27 mouse cellular contexts compared by ENCODE assay signal in the genomic region with DNA sequence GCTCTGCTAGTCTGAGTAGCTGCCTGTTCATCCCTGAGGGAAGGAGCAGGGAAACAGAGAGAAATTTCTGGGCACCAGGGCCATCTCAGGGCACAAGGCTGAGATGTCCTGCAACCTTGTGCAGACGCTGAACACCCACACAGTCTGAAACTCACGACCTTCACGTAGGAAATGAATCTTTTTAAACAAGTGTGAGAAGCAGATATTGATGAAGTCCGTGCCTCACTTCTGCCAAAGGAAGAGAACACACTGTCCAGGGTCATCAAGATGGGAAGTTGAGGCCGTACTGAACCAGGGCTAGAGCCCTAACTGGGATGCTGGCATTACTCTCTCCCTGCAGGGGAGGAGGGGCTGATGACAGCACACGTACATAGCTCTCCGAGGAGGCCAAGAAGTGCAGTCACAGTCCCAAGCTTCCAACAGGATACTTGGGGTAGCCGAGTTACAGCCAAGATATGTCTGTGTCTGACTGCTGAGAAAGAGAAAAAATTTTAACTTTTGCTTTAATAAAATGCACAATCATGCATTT. TPM values are rescaled to one million over a fixed set of nuclear protein-coding genes. Genes with fewer than 3 reads are reported as not detected.
DNase-seq lines count a peak whose midpoint lies in the region; ATAC-seq and TF ChIP-seq lines count a peak whose summit lies in the region.
"Had no signal": no experiment of that assay in that cellular context is flagged by ENCODE, and none has a peak within 500 bp of the region (broad histone marks: within the 10 kb centered on the region; RNA-seq: fewer than 3 reads in every experiment).

No protein-coding gene starts in this region.

- no peak overlapping the region for H3K9ac ChIP-seq in heart, adult 2 months (ENCODE audit: low read depth, low read length)
- H3K9ac ChIP-seq in liver, postnatal 0 days (replicated peaks), result no peak overlapping the region
- H3K9ac ChIP-seq: embryonic facial prominence, embryonic 15.5 days; forebrain, embryonic 12.5 days; forebrain, postnatal 0 days; limb, embryonic 15.5 days; midbrain, embryonic 12.5 days; neural tube, embryonic 12.5 days had no signal

- WGBS in heart, adult 2 months, result 71% methylated on average over 8 of the region's 8 CpGs
- 58% methylated on average over 8 of the region's 8 CpGs for WGBS in liver, postnatal 0 days (ENCODE audit: insufficient replicate concordance)

- no peaks in the 10 kb centered on the region for H3K36me3 ChIP-seq in heart, adult 2 months (ENCODE audit: control insufficient read depth, insufficient read depth, low read length)
- H3K36me3 ChIP-seq in liver, postnatal 0 days (replicated peaks; ENCODE audit: insufficient read depth, low read length), result no peaks in the 10 kb centered on the region
- H3K36me3 ChIP-seq: embryonic facial prominence, embryonic 10.5 days; embryonic facial prominence, embryonic 15.5 days; forebrain, embryonic 12.5 days; limb, embryonic 10.5 days; limb, embryonic 15.5 days; midbrain, embryonic 12.5 days; neural tube, embryonic 12.5 days had no signal

- no peak for TF ChIP-seq EP300 in heart, adult 2 months (IDR thresholded peaks at IDR 0.05; ENCODE audit: insufficient read depth, low read depth, low read length)
- no peak for TF ChIP-seq EP300 in liver, postnatal 0 days (IDR thresholded peaks at IDR 0.05; ENCODE audit: low read depth)

- no peak for TF ChIP-seq CTCF in heart, adult 2 months (IDR thresholded peaks at IDR 0.05)
- TF ChIP-seq CTCF in liver, postnatal 0 days (IDR thresholded peaks at IDR 0.05; ENCODE audit: low read depth), result no peak

- peak overlapping the region; percentile 15 for H3K27ac ChIP-seq in heart, adult 2 months
- H3K27ac ChIP-seq in liver, postnatal 0 days (ENCODE audit: low read depth), result 0 out of 2 replicates have a peak overlapping the region, but pooled peaks have one; percentile 7
- H3K27ac ChIP-seq: embryonic facial prominence, embryonic 10.5 days; embryonic facial prominence, embryonic 15.5 days; forebrain, embryonic 12.5 days; limb, embryonic 10.5 days; midbrain, embryonic 12.5 days; neural tube, embryonic 12.5 days had no signal

- peaks cover 15% of the 10 kb centered on the region for H3K4me1 ChIP-seq in heart, adult 2 months (ENCODE audit: control insufficient read depth, insufficient read depth, low read length)
- H3K4me1 ChIP-seq in liver, postnatal 0 days (ENCODE audit: insufficient read depth), result peaks cover 12% of the 10 kb centered on the region
- H3K4me1 ChIP-seq: forebrain, embryonic 12.5 days; limb, embryonic 10.5 days; megakaryocyte, embryonic 14.5 days; midbrain, embryonic 12.5 days; neural tube, embryonic 12.5 days had no signal

- H3K79me2 ChIP-seq in heart, adult 2 months (replicated peaks; ENCODE audit: control insufficient read depth, insufficient read depth, low read length), result no peaks in the 10 kb centered on the region

- H3K9me3 ChIP-seq in liver, postnatal 0 days (ENCODE audit: low read length), result no peaks in the 10 kb centered on the region
- H3K9me3 ChIP-seq: embryonic facial prominence, embryonic 10.5 days; embryonic facial prominence, embryonic 15.5 days; forebrain, embryonic 12.5 days; limb, embryonic 10.5 days; limb, embryonic 15.5 days; megakaryocyte, embryonic 14.5 days; midbrain, embryonic 12.5 days; neural tube, embryonic 12.5 days had no signal

- no peak for DNase-seq in heart, adult 2 months
- DNase-seq in heart, postnatal 36 days, result no peak
- DNase-seq in liver, postnatal 0 days, result no peak
- DNase-seq in liver, result no peak
- DNase-seq in ovary, postnatal 36 days (ENCODE audit: low spot score), result peak; percentile 28
- DNase-seq in ovary, postnatal 14 days (ENCODE audit: low spot score), result no peak
- DNase-seq in testis, postnatal 10 days (ENCODE audit: low spot score), result peak; percentile 51
- DNase-seq in cerebellum, adult 18-20 months, result no peak
- DNase-seq: cerebellum, adult 8-10 months; cerebellum, postnatal 25 days; forebrain, postnatal 0 days; gastrocnemius, postnatal 14 days; kidney, adult 8-10 months; kidney, postnatal 10 days; layer of hippocampus, adult 9-11 months had no signal

- no peak for TF ChIP-seq POLR2A in heart, adult 2 months (IDR thresholded peaks at IDR 0.05; ENCODE audit: insufficient read depth, low read depth, low read length)

- no peak overlapping the region for H3K4me2 ChIP-seq in liver, postnatal 0 days (ENCODE audit: low read depth, low read length)
- H3K4me2 ChIP-seq: embryonic facial prominence, embryonic 15.5 days; forebrain, embryonic 12.5 days; limb, embryonic 15.5 days; midbrain, embryonic 12.5 days; neural tube, embryonic 12.5 days had no signal

- peak; percentile 31; the same call in 1 of the 2 replicates for ATAC-seq in liver, postnatal 0 days
- ATAC-seq: CD4-positive, CD25-positive, alpha-beta regulatory T cell, adult 4 months; forebrain, postnatal 0 days; hindbrain, embryonic 16.5 days had no signal

- no peak overlapping the region for H3K4me3 ChIP-seq in heart, adult 2 months
- no peak overlapping the region for H3K4me3 ChIP-seq in liver, postnatal 0 days (ENCODE audit: low read depth, low read length)
- H3K4me3 ChIP-seq: embryonic facial prominence, embryonic 10.5 days; embryonic facial prominence, embryonic 15.5 days; forebrain, embryonic 12.5 days; limb, embryonic 10.5 days; limb, embryonic 15.5 days; megakaryocyte, embryonic 14.5 days; midbrain, embryonic 12.5 days; myocyte; neural tube, embryonic 12.5 days had no signal

- H3K27me3 ChIP-seq in heart, adult 2 months (ENCODE audit: control insufficient read depth, insufficient read depth, low read length), result no peaks in the 10 kb centered on the region
- no peaks in the 10 kb centered on the region for H3K27me3 ChIP-seq in liver, postnatal 0 days (ENCODE audit: insufficient read depth, low read length)
- H3K27me3 ChIP-seq: embryonic facial prominence, embryonic 15.5 days; forebrain, embryonic 12.5 days; limb, embryonic 15.5 days; midbrain, embryonic 12.5 days; neural tube, embryonic 12.5 days had no signal

- intact Hi-C loops in heart, adult 2 months (cut with DNase I), result no loop called here
- intact Hi-C loops in heart, postnatal 36 days (cut with DNase I), result loop anchor here (5.0 kb wide), 1 partner anchor 84 kb away; no protein-coding TSS in a partner anchor

RNA-seq across cellular contexts. Expression of gene Gpr88, which starts 46.9 kb away (rescaled TPM):
- under 1 TPM in 1 of 2 experiments, not detected in 1; 0.08 TPM for total RNA-seq in heart, adult 2 months (2021)
- 0.15 and 0.23 TPM in 2 replicates for polyA plus RNA-seq in heart, adult 2 months (2012; rRNA removed)
- under 1 TPM; 0.14 TPM for total RNA-seq in heart, postnatal 36 days (2021)
- polyA plus RNA-seq in liver, postnatal 0 days (2015; fragmentation: Nextera tagmentation; extraction: Ambion mirVana), result 0.18 and 0.30 TPM in 2 replicates
- total RNA-seq: granulocyte monocyte progenitor cell, adult 5-6 weeks had no signal
- polyA plus RNA-seq: CD4-positive, CD25-positive, alpha-beta regulatory T cell, adult 4 months; myocyte had no signal

Comparison
In these comparisons a context has a peak if more than half of its experiments do, and no peak if none do; other contexts are left out.
1. DNase-seq: peak in ovary, postnatal 36 days (single experiment) and testis, postnatal 10 days (single experiment); none in heart, adult 2 months (0 of 2), heart, postnatal 36 days (0 of 2), liver, postnatal 0 days (single experiment), liver (single experiment), ovary, postnatal 14 days (single experiment) and cerebellum, adult 18-20 months (0 of 2).